Mouse (Mus musculus) CH12.LX (cell line): ENCODE results near the gene Arhgap28.

Experiments
- CHD2 ChIP-seq: IDR thresholded peaks from 2 replicates; pipeline ENCODE4 v1.6.1; 2011; ENCODE audit warnings: low read length, improper control_type of control experiment
- CTCF ChIP-seq, 2 experiments: IDR thresholded peaks in 1 of 2; conservative IDR thresholded peaks in 1 of 2; 2 replicates each; pipeline ENCODE4 v1.5.1; 2011 to 2012; ENCODE audit warnings: low read depth in 2 of 2, low read length in 2 of 2, improper control_type of control experiment in 1 of 2, inconsistent platforms in 1 of 2, mild to moderate bottlenecking in 1 of 2, moderate library complexity in 1 of 2
- E2F4 ChIP-seq: IDR thresholded peaks from 2 replicates; pipeline ENCODE4 v1.6.1; 2011; ENCODE audit warnings: low read depth, low read length, improper control_type of control experiment; ENCODE audit not compliant: insufficient replicate concordance
- POLR2A ChIP-seq: IDR thresholded peaks from 2 replicates; pipeline ENCODE4 v1.6.1; 2011; ENCODE audit warnings: low read depth, mild to moderate bottlenecking, improper control_type of control experiment, low read length
- RAD21 ChIP-seq: IDR thresholded peaks from 2 replicates; pipeline ENCODE4 v1.6.1; 2011; ENCODE audit warnings: low read depth, mild to moderate bottlenecking, low read length, improper control_type of control experiment, moderate library complexity
- TBP ChIP-seq: conservative IDR thresholded peaks from 2 replicates; pipeline ENCODE4 v1.6.1; 2011; ENCODE audit warnings: low read depth, low read length, improper control_type of control experiment

GRCm38 (mm10) chr17:67864912-67865311, 139.0 kb downstream of the Arhgap28 start:
- TF ChIP-seq POLR2A (no peak), RAD21 (no peak), E2F4 (no peak), TBP (no peak), CHD2 (no peak), CTCF (conservative IDR thresholded peaks at IDR 0.05 in 1 of 2, IDR thresholded peaks at IDR 0.05 in 1 of 2; ENCODE audit: low read depth in 2 of 2, low read length in 2 of 2) (no peak)
